Mouse (Mus musculus) bone marrow, adult 2 months (tissue): ENCODE results near the gene Ptprm.

Experiments used
- CTCF ChIP-seq: fragments of 200-500 bp; IDR thresholded peaks from 2 replicates; pipeline ENCODE4 v1.5.1; 2011; ENCODE audit warnings: low read length, control low read depth; ENCODE audit not compliant: control insufficient read depth, insufficient read depth
- POLR2A ChIP-seq: fragments of 200-500 bp; IDR thresholded peaks from 2 replicates; pipeline ENCODE4 v1.6.1; 2011; ENCODE audit warnings: low read depth, mild to moderate bottlenecking, control low read depth, low read length, borderline replicate concordance; ENCODE audit not compliant: control insufficient read depth

DNA sequence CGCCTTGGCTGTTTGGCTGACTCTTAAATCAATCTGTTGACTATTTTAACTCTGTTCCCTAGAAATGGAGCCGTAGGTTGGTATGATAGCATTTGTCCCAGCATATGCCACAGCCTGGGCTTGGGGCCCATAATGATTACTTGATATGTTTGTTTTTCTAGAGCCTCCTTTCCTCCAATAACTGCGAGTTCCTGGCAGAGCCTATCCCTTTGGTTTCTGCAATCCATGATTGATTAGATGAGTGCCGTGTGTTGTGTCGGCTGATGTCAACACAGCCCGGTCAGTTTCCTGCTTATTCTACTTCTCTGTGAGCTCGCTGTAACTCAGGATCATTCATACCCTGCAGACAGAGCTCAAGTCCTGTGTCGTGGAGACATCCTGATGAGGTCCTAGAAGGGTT lies 194.6 kb downstream of the Ptprm start:
- TF ChIP-seq CTCF (no peak), POLR2A (no peak)
